Mouse (Mus musculus) CH12.LX (cell line): Measurements from ENCODE around the gene Hes5. TPM values are rescaled to one million over a fixed set of nuclear protein-coding genes. Genes with fewer than 3 reads are reported as not detected.

ENCODE experiments used
- DNase-seq: peaks from one replicate; pipeline ENCODE4 v3.0.0-alpha.2; 2013; ENCODE audit errors: extremely low read depth
- H3K27ac ChIP-seq: 2 replicates; pipeline ENCODE4 v1.5.1; 2012; ENCODE audit warnings: low read depth, mild to moderate bottlenecking, control low read depth, moderate library complexity; ENCODE audit not compliant: insufficient read depth
- H3K27me3 ChIP-seq: replicated peaks from 2 replicates; pipeline ENCODE3; 2012; ENCODE audit warnings: inconsistent platforms
- H3K36me3 ChIP-seq, 2 experiments: replicated peaks in 1 of 2; 2 replicates each; pipeline versions ENCODE3 to v1.6.1; 2012; ENCODE audit warnings: inconsistent platforms in 1 of 2, low read length in 1 of 2, mild to moderate bottlenecking in 1 of 2, mixed read lengths in 1 of 2, moderate library complexity in 1 of 2; ENCODE audit not compliant: control insufficient read depth in 1 of 2, insufficient read depth in 1 of 2
- H3K4me1 ChIP-seq, 2 experiments: 2 replicates each; pipeline ENCODE4 v1.6.1; 2012; ENCODE audit warnings: inconsistent platforms in 1 of 2, moderate library complexity in 1 of 2; ENCODE audit not compliant: insufficient read depth in 2 of 2, control insufficient read depth in 1 of 2
- H3K4me2 ChIP-seq: 2 replicates; pipeline ENCODE4 v1.6.1; 2012; ENCODE audit warnings: low read depth, mild to moderate bottlenecking, control low read depth; ENCODE audit not compliant: poor library complexity, insufficient read depth, severe bottlenecking
- H3K4me3 ChIP-seq, 3 experiments: fragments of 150-350 bp in 1 of 3; sonication (generic) in 1 of 3; replicated peaks in 1 of 3; 2 replicates each; pipeline versions ENCODE3 to v1.5.1; 2011 to 2012; ENCODE audit warnings: low read depth in 2 of 3, low read length in 2 of 3, mild to moderate bottlenecking in 2 of 3, moderate library complexity in 2 of 3, control low read depth in 1 of 3, improper control_type of control experiment in 1 of 3, inconsistent platforms in 1 of 3, mixed read lengths in 1 of 3; ENCODE audit not compliant: poor library complexity in 1 of 3
- H3K79me2 ChIP-seq: replicated peaks from 2 replicates; pipeline ENCODE4 v1.6.1; 2012; ENCODE audit warnings: mild to moderate bottlenecking, moderate library complexity; ENCODE audit not compliant: control insufficient read depth, poor library complexity, insufficient read depth, severe bottlenecking; ENCODE audit errors: extremely low read depth
- H3K9ac ChIP-seq: 2 replicates; pipeline ENCODE4 v1.6.1; 2012; ENCODE audit warnings: low read depth, mild to moderate bottlenecking, control low read depth, moderate library complexity; ENCODE audit not compliant: insufficient read depth
- H3K9me3 ChIP-seq: replicated peaks from 2 replicates; pipeline ENCODE3; 2012; ENCODE audit warnings: low read length, inconsistent platforms, mixed read lengths
- CHD2 ChIP-seq: IDR thresholded peaks from 2 replicates; pipeline ENCODE4 v1.6.1; 2011; ENCODE audit warnings: low read length, improper control_type of control experiment
- ETS1 ChIP-seq: conservative IDR thresholded peaks from 2 replicates; pipeline ENCODE4 v1.6.1; 2012; ENCODE audit warnings: low read depth, mild to moderate bottlenecking, inconsistent platforms, low read length, improper control_type of control experiment, moderate library complexity
- IRF4 ChIP-seq: IDR thresholded peaks from 2 replicates; pipeline ENCODE4 v1.6.1; 2014; ENCODE audit warnings: low read depth, mild to moderate bottlenecking, inconsistent platforms, low read length, improper control_type of control experiment
- JUN ChIP-seq: IDR thresholded peaks from 2 replicates; pipeline ENCODE4 v1.6.1; 2011; ENCODE audit warnings: low read depth, mild to moderate bottlenecking, low read length, improper control_type of control experiment, moderate library complexity; ENCODE audit not compliant: insufficient read depth
- MAFK ChIP-seq: IDR thresholded peaks from 2 replicates; pipeline ENCODE4 v1.6.1; 2011; ENCODE audit warnings: low read length, improper control_type of control experiment; ENCODE audit not compliant: insufficient replicate concordance
- MAX ChIP-seq: IDR thresholded peaks from 2 replicates; pipeline ENCODE4 v1.6.1; 2011; ENCODE audit warnings: low read length, improper control_type of control experiment
- MXI1 ChIP-seq: IDR thresholded peaks from 2 replicates; pipeline ENCODE4 v1.6.1; 2011; ENCODE audit warnings: mild to moderate bottlenecking, low read depth, low read length, improper control_type of control experiment
- NRF1 ChIP-seq: IDR thresholded peaks from 2 replicates; pipeline ENCODE4 v1.6.1; 2014; ENCODE audit warnings: low read depth, mild to moderate bottlenecking, inconsistent platforms, low read length, improper control_type of control experiment, moderate library complexity
- PAX5 ChIP-seq: IDR thresholded peaks from 2 replicates; pipeline ENCODE4 v1.6.1; 2012; ENCODE audit warnings: low read length, inconsistent platforms, mixed read lengths
- POLR2AphosphoS2 ChIP-seq: IDR thresholded peaks from 2 replicates; pipeline ENCODE4 v1.6.1; 2011; ENCODE audit warnings: low read depth, low read length, improper control_type of control experiment
- RAD21 ChIP-seq: IDR thresholded peaks from 2 replicates; pipeline ENCODE4 v1.6.1; 2011; ENCODE audit warnings: low read depth, mild to moderate bottlenecking, low read length, improper control_type of control experiment, moderate library complexity
- UBTF ChIP-seq: IDR thresholded peaks from 2 replicates; pipeline ENCODE4 v1.6.1; 2012; ENCODE audit warnings: low read depth, mild to moderate bottlenecking, inconsistent platforms, low read length, improper control_type of control experiment, moderate library complexity
- ZC3H11A ChIP-seq: IDR thresholded peaks from 2 replicates; pipeline ENCODE4 v1.6.1; 2012; ENCODE audit warnings: low read depth, mild to moderate bottlenecking, inconsistent platforms, low read length, improper control_type of control experiment
- ZKSCAN1 ChIP-seq: IDR thresholded peaks from 2 replicates; pipeline ENCODE4 v1.6.1; 2012; ENCODE audit warnings: low read depth, inconsistent platforms, low read length, improper control_type of control experiment, borderline replicate concordance
- ZNF384 ChIP-seq: IDR thresholded peaks from 2 replicates; pipeline ENCODE4 v1.6.1; 2012; ENCODE audit warnings: low read depth, low read length, improper control_type of control experiment, inconsistent platforms
- dilution Hi-C: fragments of 300-500 bp; cut with MboI; formaldehyde crosslinking; loops from 2 replicates; pipeline ENCODE4 v1.14.3; 2020; ENCODE audit warnings: low sequenced_read_pairs; ENCODE audit not compliant: extremely low pct_unique_long_range_greater_than_20kb, extremely low pct_ligation_motif_present
- in situ Hi-C: fragments of 300-500 bp; cut with MboI; formaldehyde crosslinking; loops from 3 replicates; pipeline ENCODE4 v1.14.3; 2019; ENCODE audit warnings: low sequenced_read_pairs, low pct_ligation_motif_present, low pct_unique_long_range_greater_than_20kb, mixed read lengths
- polyA plus RNA-seq: library from polyadenylated mRNA; unstranded; fragments of >175 nt; gene quantifications from 2 replicates; pipeline ENCODE4 v1.2.1, GENCODE M21; 2012; ENCODE audit warnings: low read depth; ENCODE audit not compliant: insufficient read length
- total RNA-seq, 2 experiments: library from RNA; depleted of rRNA; stranded (reverse); fragments of 300-350 nt in 1 of 2; fragments of >200 nt in 1 of 2; gene quantifications; 2 replicates each; pipeline ENCODE4 v1.2.3; 2012 to 2014

The Hes5 gene
- total and polyA plus RNA-seq, 3 experiments: 1.7 to 6.8 (median 2.1) TPM

GRCm38 (mm10) chr4:154949589-154949982 lies 11.1 kb upstream of the Hes5 start:
- Histone ChIP-seq H3K4me1 (peaks cover 24 to 49% of the 10 kb centered on the region in 2 experiments), H3K4me2 (peak overlapping the region; percentile 59; the same call in 1 of the 2 replicates), H3K9ac (no peak overlapping the region), H3K9me3 (no peaks in the 10 kb centered on the region), H3K36me3 (no peaks in the 10 kb centered on the region), H3K27me3 (peaks cover 32% of the 10 kb centered on the region), H3K4me3 (no peak overlapping the region), H3K79me2 (no peaks in the 10 kb centered on the region), H3K27ac (no peak overlapping the region)
- dilution Hi-C loops (no loop called here), in situ Hi-C loops (loop anchor here (5.0 to 25.0 kb wide), 2 partner anchors 118 to 812 kb away; partner anchors contain the start of genes Pex10, Trp73 and Wrap73)
- no peak for TF ChIP-seq MAFK
- no peak for TF ChIP-seq PAX5
- peak; percentile 57 for TF ChIP-seq NRF1
- DNase-seq: no peak

- Histone ChIP-seq H3K4me1 (peaks cover 21 to 62% of the 10 kb centered on the region in 2 experiments), H3K36me3 (no peaks in the 10 kb centered on the region), H3K4me2 (no peak overlapping the region), H3K9ac (no peak overlapping the region), H3K79me2 (no peaks in the 10 kb centered on the region), H3K27me3 (peaks cover 48% of the 10 kb centered on the region), H3K27ac (no peak overlapping the region), H3K4me3 (no peak overlapping the region), H3K9me3 (no peaks in the 10 kb centered on the region)
- no peak for DNase-seq
- in situ Hi-C loops (loop anchor here (25.0 kb wide), 1 partner anchor 285 kb away; the partner anchor contains the start of gene Faap20), dilution Hi-C loops (no loop called here)
- TF ChIP-seq NRF1: no peak
- no peak for TF ChIP-seq CHD2
- TF ChIP-seq ZKSCAN1: no peak
- no peak for TF ChIP-seq ZC3H11A
- no peak for TF ChIP-seq UBTF
- TF ChIP-seq POLR2AphosphoS2: no peak
- TF ChIP-seq MAFK: no peak
- no peak for TF ChIP-seq JUN
- no peak for TF ChIP-seq ZNF384
- TF ChIP-seq IRF4: no peak
- TF ChIP-seq MXI1: no peak
- no peak for TF ChIP-seq RAD21
- TF ChIP-seq MAX: no peak
- no peak for TF ChIP-seq ETS1
Measured at GRCm38 (mm10) chr4:154952461-154953241, 8.1 kb upstream of the Hes5 start.
